Mouse (Mus musculus): ENCODE measurements around the gene Pdcd1lg2. TPM values are rescaled to one million over a fixed set of nuclear protein-coding genes. Genes with fewer than 3 reads are reported as not detected.

Pdcd1lg2 gene
- total and polyA plus RNA-seq, 3 experiments = 1.7 to 5.4 TPM; not detected in 1

GRCm38 (mm10) chr19:29366226-29366968 is 44.3 kb upstream of the Pdcd1lg2 start:
- TF ChIP-seq GABPA (IDR thresholded peaks at IDR 0.05; ENCODE audit: low read depth, low read length) (no peak), MXI1 (IDR thresholded peaks at IDR 0.05; ENCODE audit: low read depth, low read length) (no peak), TAL1 (IDR thresholded peaks at IDR 0.05; ENCODE audit: low read length) (peak; percentile 29), GATA1 (IDR thresholded peaks at IDR 0.05; ENCODE audit: low read depth, low read length) (peak; percentile 53; the same call in 1 of the 2 replicates), CTCF (IDR thresholded peaks at IDR 0.05 in 2 of 3, conservative IDR thresholded peaks at IDR 0.05 in 1 of 3; ENCODE audit: control insufficient read depth in 1 of 3, insufficient read depth in 1 of 3, low read depth in 2 of 3, low read length in 3 of 3, poor library complexity in 1 of 3, severe bottlenecking in 1 of 3) (0 out of 6 replicates have a peak, but pooled peaks of 1 of the 3 experiments have one; percentile 2), ZC3H11A (IDR thresholded peaks at IDR 0.05; ENCODE audit: low read depth, low read length) (no peak), EP300 (IDR thresholded peaks at IDR 0.05; ENCODE audit: low read depth in 1 of 2, low read length in 2 of 2) (no peak), CHD1 (IDR thresholded peaks at IDR 0.05; ENCODE audit: low read depth, low read length) (no peak)
- H3K4me1 ChIP-seq (ENCODE audit: control insufficient read depth in 1 of 2, insufficient read depth in 2 of 2, low read length in 2 of 2) = peaks cover 25 to 30% of the 10 kb centered on the region in 2 experiments

GRCm38 (mm10) chr19:29366969-29367622 is 43.6 kb upstream of the Pdcd1lg2 start, which contains the start of the genes Plgrkt and Cd274:
Gene Plgrkt (minus strand): TSS chr19:29367390.
Gene Cd274 (plus strand): TSS chr19:29367455.
- TF ChIP-seq SIN3A (IDR thresholded peaks at IDR 0.05; ENCODE audit: low read length) = no peak
- TF ChIP-seq MAZ (IDR thresholded peaks at IDR 0.05; ENCODE audit: low read depth, low read length) = no peak
- peak; percentile 97 for TF ChIP-seq GATA1 (IDR thresholded peaks at IDR 0.05; ENCODE audit: low read depth, low read length)
- TF ChIP-seq CHD2 (IDR thresholded peaks at IDR 0.05; ENCODE audit: low read length) = no peak
- 0 out of 2 replicates have a peak, but pooled peaks have one; percentile 94 for TF ChIP-seq POLR2AphosphoS5 (IDR thresholded peaks at IDR 0.05; ENCODE audit: borderline replicate concordance, low read depth, low read length)
- no peak for TF ChIP-seq NRF1 (IDR thresholded peaks at IDR 0.05; ENCODE audit: insufficient read depth, low read depth, low read length, poor library complexity, severe bottlenecking)
- no peak for TF ChIP-seq BHLHE40 (IDR thresholded peaks at IDR 0.05; ENCODE audit: borderline replicate concordance, low read depth, low read length)
- TF ChIP-seq POLR2A (IDR thresholded peaks at IDR 0.05; ENCODE audit: control insufficient read depth in 1 of 2, insufficient read depth in 1 of 2, low read depth in 1 of 2, low read length in 2 of 2, poor library complexity in 1 of 2) = peak in 1 of 2 experiments; percentile 91; a peak in 2 of 4 replicates
- no peak for TF ChIP-seq HCFC1 (IDR thresholded peaks at IDR 0.05; ENCODE audit: low read depth, low read length)
- TF ChIP-seq POLR2AphosphoS2 (IDR thresholded peaks at IDR 0.05; ENCODE audit: low read length) = no peak
- peaks cover 5% of the 10 kb centered on the region for H3K79me2 ChIP-seq (ENCODE audit: control insufficient read depth, insufficient read depth, low read length, poor library complexity)
- H3K9ac ChIP-seq (ENCODE audit: control insufficient read depth, low read depth, low read length, poor library complexity, severe bottlenecking) = peak within 1 kb of the TSS; percentile 72
- peaks cover 0 to 51% of the 10 kb centered on the region in 2 experiments; a peak in 2 of 4 replicates for H3K36me3 ChIP-seq (ENCODE audit: control insufficient read depth in 1 of 2, insufficient read depth in 2 of 2, low read length in 2 of 2)
- no peaks in the 10 kb centered on the region for H3K27me3 ChIP-seq (ENCODE audit: control insufficient read depth in 1 of 2, insufficient read depth in 2 of 2, low read length in 2 of 2)
- H3K27ac ChIP-seq (ENCODE audit: control insufficient read depth, low read depth, low read length) = peak within 1 kb of the TSS; percentile 89
- H3K4me3 ChIP-seq (ENCODE audit: control insufficient read depth in 1 of 2, insufficient read depth in 1 of 2, low read depth in 2 of 2, low read length in 2 of 2) = peak within 1 kb of the TSS; percentile 71 to 85
- peaks cover 25 to 31% of the 10 kb centered on the region in 2 experiments for H3K4me1 ChIP-seq (ENCODE audit: control insufficient read depth in 1 of 2, insufficient read depth in 2 of 2, low read length in 2 of 2)
- DNase-seq (ENCODE audit: low read depth, low spot score) = peak; percentile 100
- H3K9me3 ChIP-seq (replicated peaks; ENCODE audit: insufficient read depth, low read length) = no peaks in the 10 kb centered on the region

More at GRCm38 (mm10) chr19:29366226-29366968, 44.3 kb upstream of the Pdcd1lg2 start:
- Histone ChIP-seq H3K27ac (ENCODE audit: control insufficient read depth, low read depth, low read length) (peak overlapping the region; percentile 89), H3K9ac (ENCODE audit: control insufficient read depth, low read depth, low read length, poor library complexity, severe bottlenecking) (peak overlapping the region; percentile 72), H3K9me3 (replicated peaks; ENCODE audit: insufficient read depth, low read length) (no peaks in the 10 kb centered on the region), H3K4me3 (ENCODE audit: control insufficient read depth in 1 of 2, insufficient read depth in 1 of 2, low read depth in 2 of 2, low read length in 2 of 2) (peak overlapping the region; percentile 71 to 85), H3K27me3 (ENCODE audit: control insufficient read depth in 1 of 2, insufficient read depth in 2 of 2, low read length in 2 of 2) (no peaks in the 10 kb centered on the region), H3K36me3 (ENCODE audit: control insufficient read depth in 1 of 2, insufficient read depth in 2 of 2, low read length in 2 of 2) (peaks cover 0 to 51% of the 10 kb centered on the region in 2 experiments; a peak in 2 of 4 replicates), H3K79me2 (ENCODE audit: control insufficient read depth, insufficient read depth, low read length, poor library complexity) (peaks cover 2% of the 10 kb centered on the region; the same call in 1 of the 2 replicates)
- peak; percentile 85 for DNase-seq (ENCODE audit: low read depth, low spot score)

All from MEL (cell line).